Mouse (Mus musculus): ENCODE data around the gene Pcnx2.

Pcnx2 gene

DNA sequence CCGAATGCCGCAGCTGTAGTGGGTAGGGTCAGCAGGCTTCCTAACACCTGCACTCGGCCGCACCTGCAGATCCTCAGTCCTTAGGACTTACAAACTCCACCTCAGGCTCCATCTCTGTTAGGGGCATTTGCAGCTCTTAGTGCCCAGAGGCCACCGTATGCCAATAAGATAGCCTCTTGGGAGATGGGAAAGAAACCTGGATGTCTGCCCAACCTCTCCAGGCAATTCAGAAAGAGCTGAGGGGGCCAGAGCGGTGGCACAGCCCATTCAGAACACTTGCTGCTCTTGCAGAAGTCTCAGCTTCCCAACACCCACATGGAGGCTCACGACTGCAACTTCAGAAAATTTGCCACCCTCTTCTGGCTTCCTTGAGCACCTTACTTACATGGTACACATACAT, 192.3 kb downstream of the Pcnx2 start:
- no peak for DNase-seq (ENCODE audit: low spot score)

DNA sequence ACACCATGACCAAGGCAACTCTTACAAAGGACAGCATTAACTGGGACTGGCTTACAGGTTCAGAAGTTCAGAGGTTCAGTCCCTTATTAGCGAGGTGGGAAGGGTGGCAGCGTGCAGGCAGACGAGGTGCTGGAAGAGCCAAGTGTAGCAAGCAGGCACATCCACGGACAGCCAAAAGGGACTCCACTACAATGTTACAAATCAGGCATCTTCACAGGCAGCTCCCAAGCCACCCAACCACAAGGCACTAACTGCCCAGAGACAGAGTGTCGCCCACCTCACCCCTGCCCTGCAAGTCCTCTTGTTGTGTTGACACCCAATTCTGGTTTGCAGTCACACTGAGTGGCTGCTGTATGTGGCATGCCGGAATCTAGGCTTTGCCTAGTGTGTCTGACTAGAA, 193.7 kb downstream of the Pcnx2 start:
- DNase-seq (ENCODE audit: low spot score): no peak

DNA sequence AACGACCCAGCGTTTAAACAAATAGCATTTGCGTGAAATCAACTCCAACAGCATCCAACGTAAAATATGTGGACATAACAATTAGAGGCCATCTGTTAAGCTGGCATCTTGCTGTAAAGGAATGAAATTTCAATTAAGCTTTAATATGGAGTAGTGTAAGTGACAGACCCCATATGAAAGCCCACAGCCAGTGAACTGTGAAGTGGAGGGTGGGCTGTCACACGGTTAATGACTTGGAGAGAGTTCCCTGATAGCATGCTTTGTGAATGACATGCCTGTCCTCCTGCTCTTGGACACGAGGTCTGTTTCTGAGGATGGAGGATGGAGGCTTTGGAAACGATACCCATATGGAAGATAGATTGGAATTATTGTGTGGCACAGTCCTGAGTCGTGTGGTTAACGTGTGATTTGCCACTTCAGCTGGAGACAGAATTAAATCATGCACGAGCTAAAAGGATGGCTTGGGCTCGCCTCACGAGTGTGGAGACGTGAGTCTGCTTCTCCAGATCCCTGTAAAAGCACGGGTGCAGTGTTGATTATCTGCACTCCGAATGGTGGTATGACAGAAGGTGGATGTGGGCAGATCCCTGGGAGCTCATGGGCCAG, 195.1 kb downstream of the Pcnx2 start:
- no peak for DNase-seq (ENCODE audit: low spot score)

Data from embryo, embryonic 10 days (tissue).